Mouse (Mus musculus): ENCODE results near the gene Bsg.

DNA sequence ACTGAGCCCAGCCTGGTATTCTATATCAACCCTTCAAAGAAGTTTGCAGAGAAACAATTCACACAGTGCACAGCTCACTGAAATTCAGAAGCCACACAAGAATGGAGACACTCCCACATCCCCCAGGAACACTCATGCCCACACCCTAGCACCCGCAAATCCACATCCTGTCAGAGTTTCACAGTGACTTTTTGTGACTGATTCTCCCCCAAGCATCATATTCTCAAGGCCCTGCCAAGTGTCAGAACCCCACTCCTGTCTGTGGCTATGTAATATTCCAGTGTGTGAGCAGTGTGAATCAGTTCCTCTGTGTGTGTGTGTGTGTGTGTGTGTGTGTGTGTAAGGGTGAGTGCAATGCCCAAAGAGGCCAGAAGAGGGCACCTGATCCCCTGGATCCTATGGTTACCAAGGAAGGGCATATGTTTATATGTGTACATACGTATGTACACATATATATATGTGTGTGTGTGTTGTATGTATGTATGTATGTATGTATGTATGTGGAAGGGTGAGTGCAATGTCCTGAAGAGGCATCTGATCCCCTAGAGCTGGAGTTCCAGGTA is 12.2 kb upstream of the Bsg start:
- TF ChIP-seq CTCF (IDR thresholded peaks at IDR 0.05; ENCODE audit: low read depth, low read length) (no peak), POLR2A (IDR thresholded peaks at IDR 0.05; ENCODE audit: borderline replicate concordance, low read depth, low read length) (no peak)

Measured in bone marrow macrophage, adult 2 months (primary cell).